Mouse (Mus musculus) embryo, embryonic 11.5 days (tissue): Measurements from ENCODE around the gene Afap1l2.

Experiments used
- DNase-seq: peaks from one replicate; pipeline ENCODE4 v3.0.0-alpha.2; 2012; ENCODE audit warnings: low read depth, low spot score

The Afap1l2 gene

GRCm38 (mm10) chr19:56939826-56940225 lies 68.2 kb downstream of the Afap1l2 start:
- DNase-seq, result no peak

- DNase-seq, result no peak
Measured at GRCm38 (mm10) chr19:56937911-56938310, 70.1 kb downstream of the Afap1l2 start.

- no peak for DNase-seq
Measured at GRCm38 (mm10) chr19:56936253-56936652, 71.8 kb downstream of the Afap1l2 start.

- no peak for DNase-seq
Measured at GRCm38 (mm10) chr19:56935777-56936176, 72.3 kb downstream of the Afap1l2 start.

- DNase-seq, result no peak
Measured at GRCm38 (mm10) chr19:56935111-56935510, 72.9 kb downstream of the Afap1l2 start.

GRCm38 (mm10) chr19:56933800-56934199 lies 74.2 kb downstream of the Afap1l2 start:
- DNase-seq, result no peak

GRCm38 (mm10) chr19:56930029-56930428 lies 78.0 kb downstream of the Afap1l2 start:
- DNase-seq, result no peak

- no peak for DNase-seq
Measured at GRCm38 (mm10) chr19:56929392-56929791, 78.6 kb downstream of the Afap1l2 start.

GRCm38 (mm10) chr19:56921744-56922143 lies 86.3 kb downstream of the Afap1l2 start:
- no peak for DNase-seq

- no peak for DNase-seq
Measured at GRCm38 (mm10) chr19:56920232-56920631, 87.8 kb downstream of the Afap1l2 start.

GRCm38 (mm10) chr19:56919628-56920027 lies 88.4 kb downstream of the Afap1l2 start:
- DNase-seq, result peak; percentile 83

- DNase-seq, result no peak
Measured at GRCm38 (mm10) chr19:56915084-56915483, 92.9 kb downstream of the Afap1l2 start.

- no peak for DNase-seq
Measured at GRCm38 (mm10) chr19:56914658-56915057, 93.4 kb downstream of the Afap1l2 start.

- DNase-seq, result no peak
Measured at GRCm38 (mm10) chr19:56913761-56914160, 94.3 kb downstream of the Afap1l2 start.

- DNase-seq, result no peak
Measured at GRCm38 (mm10) chr19:56910561-56910960, 97.5 kb downstream of the Afap1l2 start.

GRCm38 (mm10) chr19:56908472-56909270 lies 99.4 kb downstream of the Afap1l2 start:
- peak; percentile 63 for DNase-seq

- no peak for DNase-seq
Measured at GRCm38 (mm10) chr19:56907850-56908249, 100.2 kb downstream of the Afap1l2 start.

GRCm38 (mm10) chr19:56905395-56905794 lies 102.6 kb downstream of the Afap1l2 start:
- no peak for DNase-seq

GRCm38 (mm10) chr19:56904095-56904494 lies 103.9 kb downstream of the Afap1l2 start:
- DNase-seq, result no peak

- no peak for DNase-seq
Measured at GRCm38 (mm10) chr19:56897654-56898053, 110.4 kb downstream of the Afap1l2 start.

GRCm38 (mm10) chr19:56893326-56893725 lies 114.7 kb downstream of the Afap1l2 start:
- DNase-seq, result no peak

GRCm38 (mm10) chr19:56892586-56892985 lies 115.4 kb downstream of the Afap1l2 start:
- no peak for DNase-seq

- no peak for DNase-seq
Measured at GRCm38 (mm10) chr19:56891438-56891837, 116.6 kb downstream of the Afap1l2 start.

GRCm38 (mm10) chr19:56888654-56889053 lies 119.4 kb downstream of the Afap1l2 start:
- DNase-seq, result no peak
